Mouse (Mus musculus) erythroid progenitor cell, adult 5-6 weeks (primary cell): Measurements from ENCODE around the gene Zfhx2. TPM values are rescaled to one million over a fixed set of nuclear protein-coding genes. Genes with fewer than 3 reads are reported as not detected.

Experiments used
- ATAC-seq: replicated peaks from 2 replicates; pipeline ENCODE4 v1.8.0; 2016; ENCODE audit warnings: moderate number of reproducible peaks, mild to moderate bottlenecking, moderate TSS enrichment, inconsistent platforms; ENCODE audit not compliant: poor library complexity, low FRiP score, severe bottlenecking
- total RNA-seq, 2 experiments: library from RNA; stranded (forward) in 1 of 2; stranded (reverse) in 1 of 2; fragments of 150-400 nt in 1 of 2; fragments of 186-747, 209-891 nt in 1 of 2; gene quantifications; 2 replicates each; pipeline versions ENCODE4 v1.2.3 to v1.2.4; 2015 to 2017; ENCODE audit warnings: low replicate concordance in 2 of 2

The Zfhx2 gene
- total RNA-seq (2015; ENCODE audit: low replicate concordance) (1.4 and 3.8 TPM in 2 replicates), total RNA-seq (2017; ENCODE audit: low replicate concordance) (0.64 and 5.4 TPM in 2 replicates)

DNA sequence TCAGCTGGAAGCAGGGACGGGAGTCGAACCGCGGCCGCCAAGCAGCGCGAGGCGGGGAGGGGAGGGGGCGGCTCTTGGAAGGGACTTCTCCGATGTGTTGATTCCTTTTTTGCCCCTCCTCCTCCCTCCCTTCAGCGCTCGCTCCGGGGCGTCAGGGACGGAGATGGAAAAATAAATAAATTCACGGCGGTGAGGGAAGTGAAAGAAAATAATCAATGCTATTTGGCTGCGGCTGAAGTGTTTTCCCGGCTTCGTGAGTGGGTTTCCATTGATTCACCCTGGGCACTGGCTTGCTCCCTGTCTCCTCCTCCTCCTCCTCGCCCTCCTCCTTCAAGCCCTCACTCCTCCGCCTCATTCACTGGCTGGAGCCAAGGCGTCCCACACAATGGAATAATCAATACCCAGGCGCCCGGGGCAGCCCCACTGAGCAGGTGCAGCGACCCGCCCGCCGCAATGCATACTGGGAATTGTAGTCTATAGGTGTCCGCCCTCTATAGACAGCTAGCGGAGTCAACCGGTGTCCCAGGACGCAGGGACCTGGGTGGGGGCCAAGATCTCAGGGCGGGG, at the start of gene Zfhx2:
Gene Zfhx2 (minus strand): TSS at position 314 of the 567 bp plus-strand sequence.
- peak; percentile 86 for ATAC-seq

DNA sequence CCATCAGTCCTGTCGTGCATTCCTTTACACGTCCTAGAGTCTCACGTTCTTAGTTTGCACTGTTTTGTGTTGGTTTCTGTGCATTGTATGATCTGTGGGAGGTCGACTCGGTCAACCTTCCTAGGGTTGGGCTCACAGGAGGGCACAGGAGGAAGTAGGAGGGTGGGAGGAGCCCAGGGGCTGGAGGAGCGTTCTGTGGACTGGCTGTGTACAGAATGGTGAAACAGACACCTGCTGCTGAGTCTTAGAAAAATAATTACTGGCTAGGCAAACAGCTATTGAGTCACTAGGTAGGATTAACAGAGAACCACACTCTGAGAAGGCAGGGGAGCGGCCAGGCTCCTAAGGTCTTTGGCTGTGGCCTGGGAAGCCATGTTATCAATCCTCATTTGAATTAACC, 47.2 kb upstream of the Zfhx2 start:
- no peak for ATAC-seq

DNA sequence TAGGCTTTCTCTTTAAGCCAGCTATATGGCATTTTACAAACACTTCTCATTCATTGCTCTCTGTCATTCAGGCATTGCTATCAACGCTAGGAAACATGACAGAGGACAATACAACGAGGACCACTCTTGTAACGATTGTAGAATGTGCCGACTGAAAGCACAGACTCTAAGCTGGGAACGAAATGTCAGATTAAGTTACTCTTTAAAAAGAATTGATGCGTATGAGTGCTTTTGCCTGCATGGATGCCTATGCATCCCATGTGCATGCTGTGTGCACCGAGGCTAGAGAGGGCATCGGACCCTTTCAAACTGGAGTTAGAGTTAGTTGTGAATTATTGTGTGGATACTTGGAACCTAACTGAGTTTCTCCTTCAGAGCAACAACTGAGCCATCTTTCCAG, 43.6 kb upstream of the Zfhx2 start:
- ATAC-seq, result no peak

DNA sequence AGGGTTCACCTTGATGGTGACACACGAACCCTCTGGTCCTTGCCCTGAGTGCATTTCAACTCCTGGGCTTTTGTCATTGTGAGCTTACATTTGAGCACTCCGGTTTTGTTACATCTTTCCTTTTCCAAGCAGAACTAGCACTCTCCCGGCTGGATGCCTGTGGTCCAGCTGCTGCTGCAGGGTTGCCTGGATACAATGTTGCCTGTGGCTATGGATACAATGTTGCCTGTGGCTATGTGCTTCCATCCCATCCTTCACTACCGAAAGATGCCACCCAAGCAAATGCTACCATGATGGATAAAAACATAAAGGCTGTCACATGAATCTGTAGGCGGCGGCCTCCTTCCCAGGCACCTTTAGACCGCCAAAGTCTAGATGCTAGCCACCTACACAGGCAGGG, 34.4 kb upstream of the Zfhx2 start:
- no peak for ATAC-seq

DNA sequence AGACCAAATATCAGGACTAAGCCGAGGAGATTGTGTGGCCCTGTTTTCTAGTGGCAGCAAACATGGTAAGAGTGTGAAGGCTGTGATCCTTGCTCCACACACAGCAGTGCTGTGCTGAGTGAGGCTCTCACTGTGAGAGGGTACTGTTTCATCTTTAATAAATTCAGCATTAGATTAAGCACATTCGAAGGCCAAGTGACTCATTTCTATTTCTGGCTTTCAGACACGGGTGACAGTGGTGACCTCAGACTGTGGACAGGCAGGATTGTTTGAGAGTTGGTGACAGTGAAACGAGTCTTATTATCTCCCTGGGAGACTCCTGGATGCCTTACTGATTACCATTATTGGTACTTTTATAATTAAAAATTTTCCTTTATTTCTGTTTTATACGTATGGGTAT, 33.6 kb upstream of the Zfhx2 start:
- no peak for ATAC-seq

DNA sequence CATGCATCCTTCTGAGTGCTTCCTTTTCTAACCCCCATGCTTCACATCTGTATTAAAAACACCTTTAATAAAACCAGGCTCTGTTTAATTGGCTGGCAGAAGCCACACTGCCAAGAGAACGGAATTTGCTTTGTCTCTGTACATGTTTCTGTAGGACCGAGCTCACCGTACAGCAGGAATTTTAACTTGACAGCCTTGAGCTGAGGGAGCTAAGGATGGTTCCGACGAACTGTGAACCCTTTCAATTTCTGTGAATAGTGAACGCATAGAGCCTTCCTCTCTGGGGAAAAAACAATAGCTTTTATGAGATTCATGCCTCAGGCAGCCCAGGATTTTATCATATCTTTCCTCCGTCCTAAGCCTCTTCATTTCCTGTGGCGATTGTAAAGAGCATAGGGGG, 30.2 kb upstream of the Zfhx2 start:
- ATAC-seq, result no peak

DNA sequence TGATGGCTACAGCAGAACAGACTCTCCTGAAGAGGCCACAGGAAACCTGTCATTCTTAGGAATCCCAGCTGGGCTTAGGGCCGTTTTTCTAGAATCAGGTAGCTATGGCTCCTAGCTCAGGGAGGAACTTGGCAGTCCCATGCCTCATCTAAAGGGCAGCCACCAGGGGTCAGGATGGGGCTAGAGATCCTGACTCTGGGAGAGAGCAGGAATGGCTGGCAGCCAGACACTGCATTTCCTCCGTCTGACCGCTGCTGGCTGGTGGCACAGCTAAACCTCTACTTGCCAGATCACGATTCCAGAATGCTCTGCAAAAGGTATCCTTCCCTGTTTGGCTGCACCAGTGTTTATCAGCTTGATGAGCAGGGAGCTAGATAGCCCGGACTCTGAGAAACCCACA, 29.8 kb upstream of the Zfhx2 start:
- ATAC-seq, result no peak

DNA sequence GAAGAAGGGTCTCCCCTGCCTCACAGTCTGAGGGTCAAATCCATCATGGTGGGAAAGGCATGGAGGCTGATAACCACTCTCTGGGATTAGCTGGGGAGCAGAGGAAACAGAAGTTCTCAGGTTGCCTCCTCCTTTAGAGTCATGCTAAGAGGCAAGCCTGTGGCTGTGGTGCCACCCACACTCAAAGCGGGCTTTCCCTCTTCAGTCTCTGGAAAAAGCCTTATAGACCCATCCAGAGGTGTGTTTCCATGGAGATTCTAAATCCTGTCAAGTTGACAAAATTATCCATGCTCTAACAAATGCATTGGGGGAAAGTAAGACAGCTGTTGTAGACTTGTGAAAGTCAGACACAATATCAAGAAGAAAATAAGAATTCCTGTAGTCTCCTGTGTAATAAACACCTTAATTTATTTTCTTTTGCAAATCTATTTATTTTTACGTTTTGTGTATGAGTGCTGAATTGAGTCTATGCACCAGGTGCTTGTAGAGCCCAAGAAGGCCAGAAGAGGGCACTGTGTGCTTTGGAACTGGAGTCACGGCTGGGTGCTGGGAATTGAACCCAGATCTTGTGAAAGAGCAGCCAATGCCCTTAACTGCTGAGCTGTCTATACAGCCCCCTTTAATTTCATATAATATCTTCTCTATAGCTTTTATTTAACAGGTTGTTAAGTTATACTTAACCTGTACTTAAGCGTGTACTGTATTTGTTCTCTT, 27.5 kb upstream of the Zfhx2 start:
- ATAC-seq, result no peak

DNA sequence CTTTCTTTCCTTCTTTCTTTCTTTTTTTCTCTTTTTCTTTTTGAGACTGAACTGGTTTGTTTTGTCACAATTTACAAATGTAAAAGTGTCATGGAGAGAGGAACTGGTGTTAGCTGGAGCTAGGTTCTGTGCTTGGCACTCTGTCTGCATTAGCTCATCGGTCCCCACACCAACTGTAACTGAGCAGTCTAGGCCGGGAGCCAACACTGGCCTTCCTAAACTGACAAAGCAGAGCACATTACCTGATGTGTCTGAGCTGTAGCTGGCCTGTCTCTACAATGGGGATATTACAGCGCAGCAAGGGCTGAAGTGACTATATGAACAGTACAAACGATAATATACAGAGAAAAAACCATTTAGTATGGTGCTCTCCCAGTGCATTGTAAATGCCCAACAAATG, 26.7 kb upstream of the Zfhx2 start:
- ATAC-seq, result no peak

DNA sequence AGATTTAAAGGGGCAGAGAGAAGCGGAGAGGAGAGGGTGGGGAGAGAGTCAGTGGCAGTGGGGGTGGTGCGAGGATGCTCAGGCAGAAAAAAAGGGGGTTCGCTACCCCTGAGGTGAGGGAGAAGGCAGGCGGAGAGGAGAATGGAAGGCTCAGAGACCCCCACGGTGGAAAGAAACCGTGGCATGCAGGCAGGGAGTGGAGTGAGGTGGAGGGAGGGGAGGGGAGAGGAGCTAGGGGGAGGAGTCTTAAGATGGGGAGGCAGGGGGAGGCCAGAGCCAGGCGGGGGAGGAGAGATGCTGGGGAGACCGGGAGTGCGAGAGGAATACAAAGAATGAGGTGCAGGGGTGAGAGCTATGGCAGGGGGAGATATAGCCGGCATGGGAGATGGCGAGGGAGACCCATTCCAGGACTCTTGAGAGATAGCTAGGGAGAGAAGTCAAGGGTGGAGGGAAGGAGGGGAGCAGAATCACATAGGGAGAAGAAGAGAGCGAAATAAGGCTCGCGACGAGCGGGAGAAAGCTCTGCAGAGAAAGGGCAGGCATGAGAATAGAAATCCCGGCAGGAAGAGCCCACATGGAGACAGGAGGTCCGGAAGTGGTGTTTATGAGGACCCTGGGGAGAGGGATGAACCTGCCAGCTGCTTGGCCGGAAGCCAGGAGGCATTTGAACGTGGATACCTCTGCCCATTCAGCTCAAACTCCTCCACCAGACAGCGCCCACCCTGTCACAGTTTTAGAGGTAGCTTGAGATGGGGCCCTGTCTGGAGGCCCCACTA, 24.5 kb upstream of the Zfhx2 start, which contains the start of gene Jph4:
Gene Jph4 (minus strand): TSS at position 511 of the 776 bp plus-strand sequence.
- ATAC-seq, result no peak

DNA sequence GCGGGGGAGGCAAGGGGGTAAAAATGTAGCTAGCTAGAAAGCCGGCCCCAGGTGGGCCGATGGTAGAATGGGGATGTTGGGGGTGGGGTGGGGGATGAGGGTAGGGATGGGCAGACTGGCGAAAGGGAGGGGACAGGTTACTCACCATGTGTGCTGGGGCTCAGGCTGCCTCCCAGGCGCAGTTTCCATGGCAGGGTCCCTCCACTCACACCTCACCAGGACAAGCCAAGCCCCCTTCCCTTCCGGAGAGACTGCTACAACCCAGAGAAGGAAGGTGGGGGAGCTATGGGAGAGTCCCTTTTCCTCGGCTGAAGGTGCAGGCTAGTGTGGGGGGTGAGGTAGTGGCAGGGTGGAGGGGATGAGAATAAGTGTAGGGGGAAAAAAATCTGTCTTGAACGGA, 23.7 kb upstream of the Zfhx2 start:
- ATAC-seq, result no peak

DNA sequence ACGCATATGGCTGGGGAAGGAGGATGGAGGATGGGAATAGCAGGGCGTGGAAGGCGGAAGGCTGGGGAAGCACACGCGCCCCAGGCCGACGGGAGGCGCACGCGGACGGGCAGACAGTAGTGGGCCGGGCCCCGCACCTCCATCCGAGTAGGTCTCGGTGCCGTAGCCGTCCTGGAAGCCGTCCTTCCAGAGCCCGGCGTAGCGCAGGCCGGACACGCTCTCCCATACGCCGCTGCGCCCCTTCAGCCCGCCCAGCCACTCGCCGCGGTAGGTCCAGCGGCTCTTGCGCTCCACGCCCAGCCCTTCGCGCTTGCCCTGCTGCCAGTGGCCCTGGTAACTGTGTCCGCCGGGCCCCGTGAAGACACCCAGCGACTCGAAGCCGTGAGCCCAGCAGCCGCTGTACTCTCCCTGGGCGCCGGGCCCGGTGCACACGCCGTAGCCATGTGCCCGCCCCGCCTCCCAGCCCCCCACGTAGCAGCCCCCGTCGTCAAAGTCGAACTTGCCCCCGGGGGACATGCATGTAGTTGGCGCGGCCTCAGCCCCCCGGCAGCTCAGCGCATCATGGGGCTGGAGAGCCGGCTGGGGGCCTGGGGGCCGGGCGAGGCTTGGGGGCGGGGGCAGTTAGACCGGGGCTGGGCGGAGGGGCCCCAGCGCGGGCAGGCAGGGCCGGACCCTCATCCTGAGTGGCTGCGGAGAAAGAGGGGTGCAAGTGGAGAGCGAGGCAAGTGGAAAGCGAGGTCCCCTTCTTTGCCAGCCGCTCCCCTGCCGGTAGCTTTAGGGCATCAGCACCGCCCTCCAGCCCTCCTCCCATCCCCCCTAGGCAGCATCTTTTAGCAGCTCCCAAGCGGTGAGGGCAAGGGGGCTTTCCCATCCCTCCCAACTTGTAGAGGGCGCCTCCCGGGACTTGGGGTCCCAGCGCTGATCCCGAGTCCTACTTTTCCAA, 22.9 kb upstream of the Zfhx2 start:
- ATAC-seq, result no peak

DNA sequence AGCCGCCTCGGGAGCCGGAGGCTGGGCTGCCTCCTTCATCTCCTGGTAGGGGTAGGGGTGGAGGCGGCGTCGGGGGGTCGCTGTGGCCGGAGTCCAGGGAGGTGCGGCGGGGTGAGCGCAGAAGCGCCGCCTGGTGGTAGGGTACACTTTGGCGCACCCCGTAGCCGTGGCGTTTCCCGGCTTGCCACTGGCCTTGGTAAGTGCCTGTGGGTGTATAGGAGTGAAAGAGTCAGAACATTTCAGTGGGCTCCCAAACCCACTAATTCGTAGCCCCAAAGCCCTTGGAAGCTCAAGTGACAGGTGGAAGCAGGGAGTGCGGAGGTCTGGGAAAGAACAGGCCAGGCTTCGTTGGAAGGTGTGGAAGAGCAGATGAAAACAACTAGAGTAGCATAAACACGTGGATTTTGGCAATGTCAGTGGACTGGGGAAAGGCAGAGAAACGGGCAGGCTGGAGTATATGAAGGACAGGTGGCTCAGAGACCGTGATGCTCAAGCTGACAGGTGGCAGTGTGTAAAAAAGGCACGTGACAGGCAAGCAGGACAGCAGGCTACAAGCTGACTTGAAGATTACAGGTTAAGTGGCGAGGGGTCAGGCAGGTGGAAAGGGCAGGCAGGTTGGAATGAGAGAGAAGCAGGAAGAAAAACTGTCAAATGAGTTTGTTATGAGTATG, 22.0 kb upstream of the Zfhx2 start:
- no peak for ATAC-seq

DNA sequence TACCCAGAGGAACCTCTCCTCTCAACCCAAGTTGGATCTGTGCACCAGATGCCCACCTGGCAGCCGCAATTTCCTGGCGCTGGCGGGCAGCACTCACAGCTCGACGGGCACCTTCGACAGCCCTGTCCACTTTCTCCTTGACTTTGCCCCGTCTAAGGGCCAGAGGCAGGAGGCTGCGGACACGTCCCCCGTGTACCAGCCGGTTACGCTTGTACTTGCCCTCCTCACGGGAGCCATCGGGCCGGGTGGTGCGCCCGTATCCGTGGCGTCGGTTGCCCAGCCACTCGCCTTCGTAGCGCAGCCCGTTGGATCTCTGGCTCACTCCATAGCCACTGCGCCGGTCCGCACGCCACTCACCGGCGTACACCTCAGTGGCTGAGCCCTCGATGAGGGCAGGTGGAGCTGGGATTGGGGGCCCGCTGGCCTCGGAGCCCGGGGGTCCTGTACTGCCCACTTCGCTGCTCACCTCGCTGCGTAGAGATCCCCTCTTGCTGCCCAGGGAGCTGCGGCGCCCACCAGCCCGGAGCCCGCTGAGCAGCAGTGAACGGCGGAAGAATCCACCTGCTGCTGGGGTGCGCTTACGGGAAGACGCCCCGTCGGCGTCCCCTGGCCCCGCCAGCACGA, 21.3 kb upstream of the Zfhx2 start:
- no peak for ATAC-seq

DNA sequence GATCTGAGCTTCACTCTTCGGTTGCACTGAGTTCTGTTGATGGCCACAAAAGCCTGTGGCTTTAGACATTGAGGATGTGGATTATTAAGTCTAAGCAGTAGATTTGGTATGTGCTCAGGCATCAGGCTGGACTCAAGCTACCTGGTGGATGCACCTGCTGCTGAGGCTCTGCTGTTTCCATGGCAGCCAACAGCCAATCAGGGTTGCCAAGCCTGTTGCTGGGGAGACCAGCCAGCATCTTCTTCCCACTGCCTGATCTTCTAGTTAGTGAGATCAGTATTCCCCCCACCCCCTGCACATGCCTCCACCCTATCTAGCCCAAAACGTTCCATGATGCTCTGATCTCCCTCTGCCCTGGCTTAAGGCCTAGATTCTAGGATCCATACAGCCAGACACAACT, 19.6 kb upstream of the Zfhx2 start:
- no peak for ATAC-seq

DNA sequence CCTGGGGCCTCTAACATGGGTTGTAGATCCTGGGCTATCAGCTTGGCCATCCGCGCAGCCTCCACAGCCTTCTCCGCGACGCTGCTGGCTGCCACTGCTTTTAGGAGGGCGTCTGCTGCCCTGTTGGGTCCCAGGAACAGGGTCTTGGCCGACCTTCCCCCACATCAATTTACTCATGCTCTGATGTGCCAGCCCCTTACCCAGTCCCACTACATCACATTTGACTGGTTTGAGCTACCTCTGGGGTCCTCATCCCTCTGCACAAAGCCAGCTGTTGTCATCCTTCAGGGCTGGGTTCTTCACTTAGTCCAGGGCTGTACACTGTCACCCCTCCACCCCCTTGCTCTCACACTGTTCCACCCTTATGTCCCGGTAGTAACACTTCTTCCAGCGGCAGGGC, 18.0 kb upstream of the Zfhx2 start:
- no peak for ATAC-seq

DNA sequence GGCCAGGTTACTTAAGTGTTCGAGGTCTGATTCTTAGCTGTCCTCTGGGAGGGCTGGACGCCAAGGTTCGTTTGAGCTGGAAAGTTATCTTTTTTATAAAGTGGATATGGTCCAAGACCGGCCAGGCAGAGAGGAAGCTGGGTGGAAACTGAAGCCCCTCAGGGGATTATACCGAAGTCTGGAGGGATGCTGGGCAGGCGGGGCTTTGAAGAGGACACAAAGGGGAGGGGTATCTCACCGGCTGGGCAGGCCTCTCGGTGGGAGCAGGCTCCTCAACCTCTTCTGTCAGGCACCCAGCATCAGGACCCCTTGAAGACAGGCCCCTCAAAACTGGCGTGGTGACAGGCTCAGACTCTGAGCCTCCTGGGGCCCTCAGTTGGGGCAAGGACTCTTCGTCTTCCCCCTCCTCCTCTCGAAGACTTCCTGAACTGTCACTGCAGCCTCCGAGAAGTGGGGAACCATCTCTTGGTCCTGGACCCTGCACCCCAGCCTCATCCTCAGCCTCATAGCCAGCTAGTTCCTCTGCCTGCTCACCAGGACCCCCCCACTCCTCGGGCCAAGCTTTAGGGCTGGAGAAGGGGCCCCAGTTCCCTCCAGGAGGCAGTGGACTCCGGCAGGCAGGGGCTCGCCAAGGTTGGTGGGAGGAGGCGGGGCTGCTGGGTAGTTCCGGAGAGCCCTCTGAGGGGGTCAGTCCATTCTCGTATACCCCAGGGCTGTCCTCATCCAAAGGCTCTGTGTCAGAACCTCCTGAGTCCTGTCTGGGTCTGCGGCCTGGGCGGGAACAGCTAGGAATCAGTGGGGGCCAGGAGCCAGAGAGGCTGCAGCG, 17.1 kb upstream of the Zfhx2 start:
- ATAC-seq, result no peak

DNA sequence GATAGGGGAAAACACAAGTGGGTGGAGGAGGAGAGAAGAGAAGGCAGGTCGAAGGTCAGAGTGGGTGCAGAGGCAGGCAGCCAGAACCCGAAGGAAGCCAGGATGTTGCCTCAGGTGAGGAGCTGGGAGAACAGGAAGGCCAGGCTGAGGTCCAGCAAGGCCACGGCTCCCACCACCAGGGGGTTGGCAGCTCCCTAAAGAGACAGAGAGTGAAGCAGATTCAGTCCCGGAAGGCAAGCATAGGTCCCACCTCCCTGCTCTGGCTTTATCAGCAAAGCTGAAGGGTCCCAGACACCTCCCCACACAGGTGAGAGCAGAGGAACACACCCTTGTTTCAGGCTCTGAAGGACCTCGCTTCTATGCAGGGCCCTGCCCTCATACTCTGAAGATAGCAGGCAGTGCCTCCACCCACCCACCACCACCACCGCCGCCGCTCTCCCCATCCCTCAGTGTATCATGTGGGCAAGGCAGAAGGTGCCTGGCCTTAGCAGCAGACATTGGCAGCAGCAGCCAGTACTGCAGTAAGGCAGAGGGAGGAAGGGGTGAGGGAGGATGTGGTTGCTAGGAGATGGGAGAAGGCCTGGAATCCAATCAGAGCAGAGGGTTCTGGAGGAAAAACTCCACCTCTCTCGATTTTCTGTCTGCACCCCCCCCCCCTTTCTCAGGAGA, 16.2 kb upstream of the Zfhx2 start:
- no peak for ATAC-seq
